Mouse (Mus musculus) midbrain, postnatal 0 days (tissue): ENCODE data around the gene Pik3ca. TPM values are rescaled to one million over a fixed set of nuclear protein-coding genes. Genes with fewer than 3 reads are reported as not detected.

Experiments
- ATAC-seq: fragments of 200-750 bp; cut with Nextera tagmentation; 2 replicates; pipeline ENCODE4 v1.8.0; 2017; ENCODE audit warnings: moderate number of reproducible peaks, mild to moderate bottlenecking, moderate TSS enrichment, moderate library complexity; ENCODE audit not compliant: low FRiP score
- DNase-seq: peaks from one replicate; pipeline ENCODE4 v3.0.0-alpha.2; 2015; ENCODE audit warnings: low spot score
- H3K27ac ChIP-seq: fragments of 300-500 bp; sonication (generic); 2 replicates; pipeline ENCODE4 v1.5.1; 2014; ENCODE audit warnings: low read depth, mild to moderate bottlenecking, low read length, mixed read lengths
- H3K27me3 ChIP-seq: fragments of 300-500 bp; sonication (generic); 2 replicates; pipeline ENCODE4 v1.6.1; 2014; ENCODE audit warnings: low read length, control low read depth, mixed read lengths; ENCODE audit not compliant: insufficient read depth
- H3K36me3 ChIP-seq: fragments of 300-500 bp; sonication (generic); 2 replicates; pipeline ENCODE4 v1.6.1; 2014; ENCODE audit warnings: low read length, control low read depth, mixed read lengths; ENCODE audit not compliant: insufficient read depth
- H3K4me1 ChIP-seq: fragments of 300-500 bp; sonication (generic); 2 replicates; pipeline ENCODE4 v1.6.1; 2014; ENCODE audit warnings: mild to moderate bottlenecking, control low read depth, antibody characterized with exemption, low read length, mixed read lengths; ENCODE audit not compliant: insufficient read depth
- H3K4me2 ChIP-seq: fragments of 300-500 bp; sonication (generic); 2 replicates; pipeline ENCODE4 v1.6.1; 2014; ENCODE audit warnings: low read depth, mild to moderate bottlenecking, low read length, mixed read lengths; ENCODE audit not compliant: poor library complexity, severe bottlenecking
- H3K4me3 ChIP-seq: fragments of 300-500 bp; sonication (generic); 2 replicates; pipeline ENCODE4 v1.5.1; 2014; ENCODE audit warnings: low read depth, mild to moderate bottlenecking, low read length, moderate library complexity
- H3K9ac ChIP-seq: fragments of 300-500 bp; sonication (generic); replicated peaks from 2 replicates; pipeline ENCODE4 v1.6.1; 2014; ENCODE audit warnings: mild to moderate bottlenecking, low read length, moderate library complexity, mixed read lengths; ENCODE audit not compliant: poor library complexity, severe bottlenecking
- H3K9me3 ChIP-seq: fragments of 300-500 bp; sonication (generic); 2 replicates; pipeline ENCODE4 v1.6.1; 2016; ENCODE audit warnings: low read length, control low read depth
- CTCF ChIP-seq: IDR thresholded peaks from 2 replicates; pipeline ENCODE4 v1.5.1; 2016; ENCODE audit warnings: antibody characterized with exemption, mild to moderate bottlenecking
- WGBS: fragments of 180-500 bp; shearing (Covaris S2); extraction: QIAGEN DNeasy Blood & Tissue Kit; methylation state at CpG from one replicate; pipeline ENCODE4 v1.1.7; 2014; 5-methylcytosine and 5-hydroxymethylcytosine counted together
- polyA plus RNA-seq: library from polyadenylated mRNA; unstranded; fragments of >200 nt; fragmentation: Nextera tagmentation; extraction: Ambion mirVana; gene quantifications from 2 replicates; pipeline ENCODE4 v1.2.1, GENCODE M21; 2015
- total RNA-seq: library from RNA; depleted of rRNA; stranded (reverse); fragments of >200 nt; gene quantifications from 2 replicates; pipeline ENCODE4 v1.2.3, GENCODE M21; 2014

Gene Pik3ca
- total and polyA plus RNA-seq, 2 experiments from 2014 or later = 10.2 to 43.3 TPM

GRCm38 (mm10) chr3:32430394-32430793 is 32.9 kb downstream of the Pik3ca start:
- ATAC-seq = no peak
- Histone ChIP-seq H3K27me3 (no peaks in the 10 kb centered on the region), H3K27ac (no peak overlapping the region), H3K9me3 (no peaks in the 10 kb centered on the region), H3K36me3 (no peaks in the 10 kb centered on the region), H3K4me1 (no peaks in the 10 kb centered on the region), H3K4me3 (no peak overlapping the region), H3K4me2 (no peak overlapping the region), H3K9ac (no peak overlapping the region)
- no peak for DNase-seq
- WGBS = 81% methylated on average over 2 of the region's 2 CpGs
- no peak for TF ChIP-seq CTCF

- Histone ChIP-seq H3K9ac (no peak overlapping the region), H3K36me3 (peaks cover 18% of the 10 kb centered on the region), H3K9me3 (no peaks in the 10 kb centered on the region), H3K27ac (no peak overlapping the region), H3K4me3 (no peak overlapping the region), H3K4me2 (no peak overlapping the region), H3K4me1 (no peaks in the 10 kb centered on the region), H3K27me3 (no peaks in the 10 kb centered on the region)
- TF ChIP-seq CTCF = no peak
- DNase-seq (no peak), ATAC-seq (no peak)
- 84% methylated on average over 2 of the region's 2 CpGs for WGBS
These were observed 36.5 kb downstream of the Pik3ca start for GRCm38 (mm10) chr3:32434016-32434415.

- 90% methylated on average over 11 of the region's 11 CpGs for WGBS
- Histone ChIP-seq H3K4me3 (no peak overlapping the region), H3K9me3 (no peaks in the 10 kb centered on the region), H3K36me3 (peaks cover 26% of the 10 kb centered on the region), H3K27me3 (no peaks in the 10 kb centered on the region), H3K4me1 (no peaks in the 10 kb centered on the region), H3K4me2 (no peak overlapping the region), H3K9ac (no peak overlapping the region), H3K27ac (no peak overlapping the region)
- ATAC-seq (no peak), DNase-seq (no peak)
- TF ChIP-seq CTCF = no peak
These were observed 38.6 kb downstream of the Pik3ca start for GRCm38 (mm10) chr3:32436101-32436500.

- Histone ChIP-seq H3K27me3 (no peaks in the 10 kb centered on the region), H3K4me3 (no peak overlapping the region), H3K9ac (no peak overlapping the region), H3K4me2 (no peak overlapping the region), H3K4me1 (no peaks in the 10 kb centered on the region), H3K9me3 (no peaks in the 10 kb centered on the region), H3K36me3 (peaks cover 29% of the 10 kb centered on the region), H3K27ac (no peak overlapping the region)
- DNase-seq = no peak
- TF ChIP-seq CTCF = no peak
- no peak for ATAC-seq
- 93% methylated on average over 6 of the region's 6 CpGs for WGBS
These were observed 39.8 kb downstream of the Pik3ca start for GRCm38 (mm10) chr3:32437297-32437696.

- Histone ChIP-seq H3K27me3 (no peaks in the 10 kb centered on the region), H3K27ac (no peak overlapping the region), H3K4me3 (no peak overlapping the region), H3K36me3 (peaks cover 29% of the 10 kb centered on the region), H3K4me1 (no peaks in the 10 kb centered on the region), H3K9ac (no peak overlapping the region), H3K9me3 (no peaks in the 10 kb centered on the region), H3K4me2 (no peak overlapping the region)
- DNase-seq (no peak), ATAC-seq (no peak)
- 93% methylated on average over 6 of the region's 6 CpGs for WGBS
- TF ChIP-seq CTCF = no peak
These were observed 40.3 kb downstream of the Pik3ca start for GRCm38 (mm10) chr3:32437820-32438219.

- no peak overlapping the region for H3K4me2 ChIP-seq
- H3K4me3 ChIP-seq = no peak overlapping the region
- H3K27me3 ChIP-seq = no peaks in the 10 kb centered on the region
- 87% methylated on average over 4 of the region's 4 CpGs for WGBS
- H3K36me3 ChIP-seq = peaks cover 31% of the 10 kb centered on the region
- ATAC-seq = no peak
- H3K4me1 ChIP-seq = no peaks in the 10 kb centered on the region
- H3K9ac ChIP-seq = no peak overlapping the region
- H3K27ac ChIP-seq = no peak overlapping the region
- TF ChIP-seq CTCF = no peak
- no peaks in the 10 kb centered on the region for H3K9me3 ChIP-seq
- no peak for DNase-seq
These were observed 41.2 kb downstream of the Pik3ca start for GRCm38 (mm10) chr3:32438716-32439115.
